Mouse (Mus musculus): ENCODE data around the gene Slc25a30. TPM values are rescaled to one million over a fixed set of nuclear protein-coding genes. Genes with fewer than 3 reads are reported as not detected.

Slc25a30 gene
- total RNA-seq, 1 experiment from 2014 or later = 276 TPM

DNA sequence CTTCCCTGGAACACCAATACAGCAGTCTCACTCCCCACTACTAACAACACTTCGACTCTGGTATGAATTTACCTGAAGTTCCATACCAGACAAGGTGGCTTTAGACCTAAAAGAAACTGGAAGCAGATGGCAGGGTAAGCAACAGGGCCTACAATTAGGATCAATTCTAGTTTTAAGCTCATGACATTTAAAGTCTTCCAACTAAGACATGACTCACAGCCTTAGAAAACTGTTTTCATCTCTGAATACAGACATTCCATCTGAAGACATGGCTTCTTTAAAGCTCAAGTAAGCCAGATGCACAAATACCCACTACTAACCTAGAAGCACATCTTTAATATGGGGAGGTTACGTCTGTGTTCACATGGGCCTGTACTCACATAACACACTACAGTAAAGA lies 38.9 kb downstream of the Slc25a30 start:
- DNase-seq = no peak

DNA sequence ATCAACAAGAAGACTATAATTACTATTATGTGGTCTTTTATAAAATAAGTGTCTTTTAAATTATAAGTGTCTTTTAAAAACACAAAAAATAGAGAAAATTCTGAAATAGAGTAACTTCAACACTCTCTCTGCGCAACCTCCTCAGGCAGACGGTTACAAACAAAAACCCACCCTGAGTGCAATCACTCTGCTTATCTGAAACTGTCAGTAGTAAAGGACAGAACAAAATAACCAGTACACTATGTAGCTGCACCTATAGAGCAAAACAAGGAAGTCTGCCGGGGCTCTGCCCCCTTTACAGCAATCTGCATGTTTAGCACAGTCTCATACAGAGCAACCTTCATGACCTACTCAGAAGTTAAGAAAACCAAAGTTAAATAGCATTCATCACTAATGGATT lies 44.9 kb downstream of the Slc25a30 start:
- no peak for DNase-seq

DNA sequence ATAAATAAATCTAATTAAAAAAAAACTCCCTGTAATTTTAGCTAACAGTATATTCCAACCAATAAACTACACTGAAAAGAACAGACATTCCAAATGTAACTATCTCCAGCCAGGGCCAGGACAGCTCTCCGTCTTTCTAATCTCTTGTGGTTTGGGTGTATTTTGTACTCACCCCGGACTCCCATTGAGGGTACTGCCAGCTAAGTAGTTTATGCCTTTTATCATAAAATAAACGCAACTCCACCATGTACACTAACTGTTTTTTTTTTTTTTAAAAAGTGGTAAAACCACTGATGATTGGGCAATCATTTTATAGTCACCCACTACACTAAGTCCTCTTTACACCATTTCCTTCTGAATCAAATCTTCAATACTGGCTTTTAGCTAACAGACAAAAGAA lies 51.2 kb downstream of the Slc25a30 start:
- DNase-seq = no peak

DNA sequence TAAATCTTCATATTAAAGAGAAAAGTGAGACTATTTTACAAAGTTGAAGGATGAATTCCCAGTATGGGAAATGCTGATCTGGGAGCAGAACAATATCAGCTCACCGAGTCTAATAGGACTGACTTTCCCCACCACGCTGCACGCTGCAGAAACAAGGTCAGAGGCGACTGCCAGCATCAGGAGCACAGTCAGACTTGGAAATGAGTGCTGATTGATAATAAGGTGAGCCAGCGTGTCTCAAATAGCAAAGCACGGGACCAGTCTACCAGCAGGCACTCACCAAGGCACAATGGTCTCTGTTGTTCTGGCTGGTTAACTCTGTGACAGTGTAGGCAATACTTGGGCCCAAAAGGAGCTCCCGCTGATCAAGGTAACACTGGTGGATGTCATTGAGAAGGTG lies 54.2 kb downstream of the Slc25a30 start:
- no peak for DNase-seq

DNA sequence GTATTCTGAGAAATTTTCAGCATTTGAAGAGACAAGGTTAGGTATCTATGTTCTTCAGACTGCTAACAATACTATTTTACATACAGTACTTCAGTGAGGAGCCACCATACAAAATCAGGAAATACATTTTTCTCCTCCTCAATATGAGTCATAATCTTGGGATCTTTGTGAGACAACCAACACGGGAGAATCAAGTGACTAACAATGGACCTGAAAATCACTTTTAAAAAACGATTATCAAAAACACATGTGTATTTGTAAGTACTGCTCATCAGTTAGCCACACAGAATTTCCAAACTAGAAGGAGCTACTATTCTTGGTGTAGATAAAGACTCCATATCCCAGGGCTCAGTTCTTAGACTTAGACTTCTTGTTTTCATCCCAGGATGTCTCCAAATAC lies 55.5 kb downstream of the Slc25a30 start:
- DNase-seq = no peak

DNA sequence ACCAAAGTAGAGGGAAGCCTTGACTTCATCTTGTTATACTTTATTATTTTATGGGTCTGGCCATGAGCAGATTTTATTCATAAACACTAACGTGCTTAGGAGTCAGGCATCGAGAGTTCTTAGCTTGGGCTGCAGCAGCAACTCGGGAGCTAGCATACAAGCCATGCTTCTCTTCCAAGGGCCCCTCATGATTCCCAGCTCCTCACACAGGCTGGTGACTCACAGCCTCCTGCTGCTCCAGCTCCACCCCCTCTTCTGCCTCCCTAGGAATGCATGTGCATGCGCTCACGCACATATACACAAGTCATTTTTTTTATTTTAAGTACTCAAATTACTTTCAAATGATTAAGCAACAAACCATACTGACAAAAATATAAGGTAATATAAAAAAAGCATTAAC lies 58.7 kb downstream of the Slc25a30 start:
- no peak for DNase-seq

DNA sequence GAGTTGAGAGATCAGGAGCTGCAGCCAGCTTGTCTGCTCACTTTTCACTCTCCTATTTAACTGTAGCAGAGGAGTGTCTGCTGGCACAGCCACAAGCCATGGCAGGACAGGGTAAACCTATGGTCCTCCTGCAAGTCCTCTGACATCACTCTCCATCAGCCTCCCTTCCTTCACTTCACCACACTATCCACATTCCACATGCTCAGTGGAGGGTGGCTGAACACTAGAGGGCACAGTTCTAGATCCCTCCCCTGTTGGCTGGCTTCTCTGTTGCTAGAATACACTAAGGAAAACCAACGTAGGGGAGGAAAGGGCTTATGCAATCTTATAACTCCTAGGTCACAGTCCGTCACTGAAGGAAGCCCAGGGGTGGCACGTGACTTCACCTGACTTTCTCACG lies 59.8 kb downstream of the Slc25a30 start:
- DNase-seq = no peak

DNA sequence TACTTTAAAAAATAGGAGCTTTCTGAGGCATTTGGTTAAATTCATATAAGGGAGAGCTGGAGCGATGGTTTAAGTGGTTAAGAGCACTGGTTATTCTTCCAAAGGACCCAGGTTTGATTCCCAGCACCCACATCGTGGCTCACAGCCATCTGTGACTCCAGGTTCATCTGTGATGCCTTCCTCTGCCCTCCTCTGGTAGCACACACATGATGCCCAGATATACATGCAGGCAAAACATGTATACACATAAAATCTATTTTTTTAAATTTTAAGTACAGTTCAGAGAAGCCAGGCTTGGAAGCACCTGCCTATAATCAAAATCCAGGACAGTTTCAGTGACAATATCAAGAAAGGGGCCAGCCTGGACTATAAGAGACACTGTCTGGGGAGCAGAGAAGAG lies 64.0 kb downstream of the Slc25a30 start:
- DNase-seq = no peak

DNA sequence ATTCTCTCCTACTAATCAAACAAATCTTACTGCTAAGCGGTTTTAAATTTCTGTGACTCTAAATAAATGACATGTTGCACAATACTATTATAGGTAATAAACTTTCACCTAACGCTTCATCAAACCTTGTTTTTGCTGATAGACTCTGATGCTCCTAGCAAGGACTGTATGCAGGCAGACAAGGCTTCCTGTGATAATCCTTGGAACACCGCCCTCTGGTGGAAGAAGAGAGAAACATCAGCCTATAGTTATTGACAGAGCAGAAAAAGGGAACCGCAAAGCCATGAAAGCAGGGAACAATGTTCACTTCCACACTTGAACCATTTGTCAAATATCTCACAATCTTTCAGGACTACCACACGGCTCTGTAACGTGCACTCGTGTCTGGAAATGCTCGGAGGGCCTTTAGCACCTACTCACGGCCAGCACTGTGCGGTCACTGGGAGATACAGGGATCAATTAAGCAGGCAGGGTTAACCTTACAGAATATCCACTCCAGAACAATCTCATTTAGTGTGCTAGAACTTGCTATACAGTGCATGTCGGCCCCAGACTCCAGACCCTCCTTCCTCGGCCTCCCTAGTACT lies 64.8 kb downstream of the Slc25a30 start:
- peak; percentile 12 for DNase-seq

DNA sequence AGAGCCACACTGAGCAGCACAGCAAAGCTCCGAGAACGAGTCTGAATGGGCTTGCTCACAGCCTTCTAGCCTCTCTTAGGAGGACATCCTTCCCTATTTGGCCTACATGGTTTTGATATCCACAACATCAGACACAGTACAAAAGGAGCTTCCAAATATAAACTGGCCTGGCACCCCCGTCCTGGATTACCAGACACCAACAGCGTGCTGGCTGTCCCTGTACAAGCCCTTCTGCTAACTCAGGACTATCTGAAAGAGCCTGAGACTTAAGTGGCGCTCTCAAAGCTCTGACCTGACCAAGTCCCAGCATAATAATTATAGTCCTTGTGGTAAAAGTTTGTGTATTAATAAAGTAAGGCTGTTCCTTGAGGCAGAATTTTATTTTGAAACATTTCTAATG lies 66.7 kb downstream of the Slc25a30 start:
- no peak for DNase-seq

DNA sequence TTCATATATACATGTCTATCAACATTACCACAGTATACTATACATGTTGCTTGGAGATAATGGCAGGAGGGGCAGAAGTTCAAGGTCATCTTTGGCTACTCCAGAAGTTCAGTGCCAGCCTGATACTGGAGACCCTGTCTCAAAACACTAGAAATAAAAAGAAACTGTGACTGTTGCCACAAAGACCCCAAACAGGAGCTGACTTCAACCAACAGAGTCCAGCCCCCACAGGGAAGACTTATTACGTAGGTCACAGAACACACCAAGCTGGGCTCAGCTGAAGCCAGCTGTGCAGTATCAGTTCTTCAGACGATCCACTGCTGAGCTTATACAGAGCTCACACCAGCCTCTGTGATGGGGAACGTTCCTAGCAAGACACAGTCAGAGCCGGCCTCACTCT lies 70.4 kb downstream of the Slc25a30 start:
- DNase-seq = no peak

DNA sequence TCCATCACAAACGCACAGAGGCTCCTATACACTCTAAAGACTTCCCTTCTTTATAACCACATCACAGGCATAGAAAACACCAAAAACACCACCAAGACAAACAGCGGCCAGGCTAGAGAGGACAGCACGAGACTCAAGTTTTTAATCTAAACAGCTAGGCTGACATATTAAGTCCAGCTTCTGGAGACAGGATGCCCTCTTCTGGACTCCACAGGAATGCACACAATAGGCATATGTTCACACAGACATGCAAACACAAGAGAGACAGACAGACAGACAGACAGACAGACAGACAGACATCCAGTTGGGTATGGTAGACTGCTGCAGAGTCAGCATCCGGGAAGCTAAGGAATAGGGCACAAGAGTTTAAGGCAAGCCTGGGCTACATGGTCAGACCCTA lies 73.2 kb downstream of the Slc25a30 start:
- no peak for DNase-seq

DNA sequence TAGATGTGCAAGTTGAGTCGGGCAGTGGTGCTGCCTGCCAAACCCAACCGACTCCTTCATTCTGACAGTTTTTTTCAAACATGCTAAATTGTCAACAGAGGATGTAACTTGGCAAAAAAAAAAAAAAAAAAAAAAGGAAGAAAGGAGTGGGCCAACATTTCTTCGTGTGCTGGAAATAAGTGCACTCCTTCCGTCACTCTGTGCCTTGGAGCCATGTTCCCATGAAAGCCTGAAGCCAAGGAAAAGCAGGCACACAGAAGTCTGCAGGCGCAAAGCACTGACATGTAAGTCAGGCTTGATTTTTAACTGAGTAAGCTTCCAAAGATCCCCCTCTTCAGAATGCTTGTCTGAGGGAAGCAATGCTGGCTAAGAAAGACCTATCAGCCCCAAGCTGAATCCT lies 74.2 kb downstream of the Slc25a30 start:
- DNase-seq = no peak

DNA sequence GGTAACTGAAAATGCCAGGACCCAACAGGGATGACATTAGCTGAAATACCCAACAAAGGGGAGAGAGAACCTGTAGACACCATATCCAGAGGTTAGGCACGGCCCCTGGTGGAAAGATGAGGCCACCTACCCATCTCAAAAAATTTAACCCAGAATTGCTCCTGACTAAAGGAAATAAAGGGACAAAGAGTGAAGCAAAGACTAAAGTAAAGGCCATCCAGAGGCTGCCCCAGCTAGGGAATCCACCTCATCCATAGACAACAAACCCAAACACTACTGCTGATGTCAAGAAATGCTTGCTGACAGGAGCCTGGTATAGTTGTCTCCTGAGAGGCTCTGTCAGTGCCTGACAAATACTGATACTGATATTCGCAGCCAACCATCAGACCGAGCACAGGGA lies 75.1 kb downstream of the Slc25a30 start:
- DNase-seq = no peak

Other genes starting within 250 kb of the Slc25a30 start
- not detected in 2 replicates for gene Spert, start 193.9 kb downstream of the Slc25a30 start, total RNA-seq (2021)
- not detected in 2 replicates for gene Erich6b, start 144.8 kb downstream of the Slc25a30 start, total RNA-seq (2021)
- 24.9 and 29.8 TPM in 2 replicates for gene Cog3, start 32.5 kb downstream of the Slc25a30 start, total RNA-seq (2021)
- 2,613 and 2,647 TPM in 2 replicates for gene Tpt1, start 58.1 kb upstream of the Slc25a30 start, total RNA-seq (2021)
- gene Kctd4, start 168.0 kb upstream of the Slc25a30 start, total RNA-seq (2021) = not detected in 2 replicates
- 22.7 and 24.3 TPM in 2 replicates for gene Gtf2f2, start 223.8 kb upstream of the Slc25a30 start, total RNA-seq (2021)